Mouse (Mus musculus) intestine, embryonic 14.5 days (tissue): ENCODE data around the gene Fpgs. TPM values are rescaled to one million over a fixed set of nuclear protein-coding genes. Genes with fewer than 3 reads are reported as not detected.
A peak's percentile ranks its signal among the peaks of the same experiment; 100 is the strongest.

Experiments
- ATAC-seq: fragments of 200-750 bp; cut with Nextera tagmentation; replicated peaks from 2 replicates; pipeline ENCODE4 v1.8.0; 2017; ENCODE audit warnings: low read depth, moderate number of reproducible peaks, moderate TSS enrichment, moderate library complexity; ENCODE audit not compliant: low FRiP score, low TSS enrichment
- DNase-seq: peaks from one replicate; pipeline ENCODE4 v3.0.0-alpha.2; 2018; ENCODE audit warnings: low spot score
- H3K27ac ChIP-seq: fragments of 300-500 bp; sonication (generic); 2 replicates; pipeline ENCODE4 v1.5.1; 2014; ENCODE audit warnings: low read depth, mild to moderate bottlenecking, control low read depth
- H3K27me3 ChIP-seq: fragments of 300-500 bp; sonication (generic); replicated peaks from 2 replicates; pipeline ENCODE4 v1.6.1; 2014; ENCODE audit warnings: low read length, control low read depth; ENCODE audit not compliant: control insufficient read depth, insufficient read depth
- H3K36me3 ChIP-seq: fragments of 300-500 bp; sonication (generic); 2 replicates; pipeline ENCODE4 v1.6.1; 2014; ENCODE audit warnings: low read length, control low read depth; ENCODE audit not compliant: control insufficient read depth, insufficient read depth
- H3K4me1 ChIP-seq: fragments of 300-500 bp; sonication (generic); replicated peaks from 2 replicates; pipeline ENCODE4 v1.6.1; 2014; ENCODE audit warnings: low read length, control low read depth, mixed read lengths; ENCODE audit not compliant: control insufficient read depth, insufficient read depth
- H3K4me2 ChIP-seq: fragments of 300-500 bp; sonication (generic); 2 replicates; pipeline ENCODE4 v1.6.1; 2014; ENCODE audit warnings: low read length
- H3K4me3 ChIP-seq: fragments of 300-500 bp; sonication (generic); 2 replicates; pipeline ENCODE4 v1.5.1; 2014; ENCODE audit warnings: low read depth, low read length, control low read depth, mixed read lengths
- H3K9ac ChIP-seq: fragments of 300-500 bp; sonication (generic); 2 replicates; pipeline ENCODE4 v1.6.1; 2014; ENCODE audit warnings: mild to moderate bottlenecking, low read length
- H3K9me3 ChIP-seq: fragments of 300-500 bp; sonication (generic); 2 replicates; pipeline ENCODE4 v1.6.1; 2016; ENCODE audit warnings: low read length, control low read depth; ENCODE audit not compliant: control insufficient read depth
- WGBS: fragments of 180-500 bp; shearing (Covaris S2); extraction: QIAGEN DNeasy Blood & Tissue Kit; methylation state at CpG from one replicate; pipeline ENCODE4 v1.1.7; 2014; 5-methylcytosine and 5-hydroxymethylcytosine counted together
- polyA plus RNA-seq: library from polyadenylated mRNA; unstranded; fragments of >200 nt; fragmentation: Nextera tagmentation; extraction: Ambion mirVana; gene quantifications from 2 replicates; pipeline ENCODE4 v1.2.1, GENCODE M21; 2014

Gene Fpgs
- polyA plus RNA-seq, 1 experiment from 2014 or later = 35.6 TPM

DNA sequence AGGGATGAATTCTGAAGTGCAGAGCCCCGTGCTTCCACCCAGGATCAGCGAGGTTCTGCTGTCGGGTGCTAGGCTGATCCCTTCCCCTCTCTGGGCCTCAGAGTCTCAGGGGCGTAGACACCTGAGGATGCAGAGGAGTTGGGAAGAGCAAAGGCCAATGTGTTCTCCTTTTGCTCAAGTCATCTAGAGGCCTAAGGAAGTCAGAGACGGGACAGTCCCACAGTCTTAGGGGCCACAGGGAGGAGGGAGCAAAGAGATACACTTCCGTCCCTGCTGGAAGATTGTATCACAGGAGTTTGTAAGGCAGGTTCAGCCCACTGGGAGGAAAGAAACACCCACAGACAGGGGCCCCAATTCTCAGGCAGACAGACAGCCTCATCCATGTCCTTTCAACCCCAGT lies 18.1 kb upstream of the Fpgs start:
- peak overlapping the region; percentile 43 for H3K4me2 ChIP-seq
- H3K4me1 ChIP-seq = peaks cover 17% of the 10 kb centered on the region
- H3K9me3 ChIP-seq = no peaks in the 10 kb centered on the region
- 38% methylated on average over 6 of the region's 6 CpGs for WGBS
- no peak overlapping the region for H3K9ac ChIP-seq
- no peaks in the 10 kb centered on the region for H3K27me3 ChIP-seq
- H3K36me3 ChIP-seq = no peaks in the 10 kb centered on the region; the same call in 1 of the 2 replicates
- H3K27ac ChIP-seq = no peak overlapping the region
- no peak for DNase-seq
- no peak for ATAC-seq
- H3K4me3 ChIP-seq = peak overlapping the region; percentile 25; the same call in 1 of the 2 replicates

DNA sequence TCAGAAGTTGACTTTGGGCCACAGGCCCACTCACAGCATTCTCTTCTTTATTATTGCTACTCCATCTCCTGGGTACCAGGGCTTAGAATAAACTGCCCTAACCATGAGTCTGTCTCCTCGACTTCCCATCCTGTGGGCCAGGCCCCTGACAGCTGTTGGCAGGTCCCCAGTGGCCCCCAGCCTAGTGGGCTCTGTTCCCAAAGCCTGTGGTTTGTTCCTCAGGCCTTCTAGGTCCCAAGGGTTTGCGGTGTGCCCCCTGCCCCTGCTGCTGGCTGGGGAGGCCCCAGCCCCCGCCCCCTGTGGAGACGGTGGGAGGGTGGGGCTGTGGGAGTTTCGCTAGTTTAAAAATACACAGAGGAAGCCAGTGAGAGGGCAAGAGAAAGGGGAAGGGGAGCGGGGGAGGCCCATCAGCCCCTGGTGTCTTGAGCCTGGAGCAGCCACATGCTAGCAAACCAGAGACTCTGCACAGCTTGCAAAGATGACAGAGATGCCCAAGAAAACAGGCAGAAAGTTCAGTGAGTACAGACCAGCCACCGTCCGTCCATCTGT lies 16.8 kb upstream of the Fpgs start, which contains the start of gene Sh2d3c:
Sh2d3c (plus strand) TSS at position 375 of the 549 bp plus-strand sequence.
- Histone ChIP-seq H3K4me3 (peak within 1 kb of the TSS; percentile 25), H3K36me3 (no peaks in the 10 kb centered on the region; the same call in 1 of the 2 replicates), H3K9ac (0 out of 2 replicates have a peak within 1 kb of the TSS, but pooled peaks have one; percentile 25), H3K9me3 (no peaks in the 10 kb centered on the region), H3K4me2 (peak within 1 kb of the TSS; percentile 43), H3K27ac (peak within 1 kb of the TSS; percentile 71), H3K27me3 (no peaks in the 10 kb centered on the region), H3K4me1 (peaks cover 17% of the 10 kb centered on the region)
- 24% methylated on average over 8 of the region's 8 CpGs for WGBS
- ATAC-seq = 0 out of 2 replicates have a peak, but pooled peaks have one; percentile 18
- no peak for DNase-seq

- Histone ChIP-seq H3K27me3 (no peaks in the 10 kb centered on the region), H3K36me3 (no peaks in the 10 kb centered on the region), H3K9me3 (no peaks in the 10 kb centered on the region), H3K4me3 (no peak overlapping the region), H3K27ac (no peak overlapping the region), H3K4me1 (peaks cover 18% of the 10 kb centered on the region), H3K4me2 (no peak overlapping the region), H3K9ac (no peak overlapping the region)
- ATAC-seq (no peak), DNase-seq (no peak)
- WGBS = 92% methylated on average over 3 of the region's 3 CpGs
These were observed 16.1 kb upstream of the Fpgs start for GRCm38 (mm10) chr2:32720053-32720452.

DNA sequence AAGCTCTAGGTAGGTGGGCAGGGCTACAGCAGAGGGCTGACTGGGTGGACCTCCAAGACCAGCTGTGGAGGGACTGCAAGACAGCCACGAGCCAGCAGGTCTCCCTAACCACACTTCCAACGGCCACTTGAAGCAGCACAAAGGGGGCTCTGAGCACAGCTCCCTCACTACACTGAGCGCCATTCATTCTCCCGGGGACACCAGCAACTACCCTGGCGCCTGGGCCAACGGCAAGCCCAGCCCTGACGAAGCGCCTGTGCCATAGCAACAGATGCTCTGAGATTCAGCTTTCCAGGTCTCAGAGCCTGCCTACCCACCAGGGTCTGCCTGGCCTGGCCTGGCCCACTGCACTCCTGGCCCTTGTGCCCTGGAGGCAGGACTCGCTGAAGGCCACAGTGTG lies 14.8 kb upstream of the Fpgs start:
- DNase-seq = no peak
- Histone ChIP-seq H3K27me3 (no peaks in the 10 kb centered on the region), H3K4me1 (peaks cover 31% of the 10 kb centered on the region), H3K4me3 (no peak overlapping the region), H3K27ac (no peak overlapping the region), H3K4me2 (no peak overlapping the region), H3K36me3 (no peaks in the 10 kb centered on the region), H3K9ac (no peak overlapping the region), H3K9me3 (no peaks in the 10 kb centered on the region)
- no peak; the same call in 1 of the 2 replicates for ATAC-seq
- 48% methylated on average over 9 of the region's 9 CpGs for WGBS

GRCm38 (mm10) chr2:32714987-32715425 lies 11.1 kb upstream of the Fpgs start:
- DNase-seq (no peak), ATAC-seq (no peak)
- no peaks in the 10 kb centered on the region for H3K9me3 ChIP-seq
- WGBS = 39% methylated on average over 4 of the region's 4 CpGs
- no peak overlapping the region for H3K4me2 ChIP-seq
- H3K27me3 ChIP-seq = no peaks in the 10 kb centered on the region
- no peak overlapping the region for H3K4me3 ChIP-seq
- no peak overlapping the region for H3K9ac ChIP-seq
- H3K27ac ChIP-seq = peak overlapping the region; percentile 60; the same call in 1 of the 2 replicates
- H3K4me1 ChIP-seq = peaks cover 23% of the 10 kb centered on the region
- peaks cover 12% of the 10 kb centered on the region for H3K36me3 ChIP-seq

GRCm38 (mm10) chr2:32714117-32714986 lies 10.4 kb upstream of the Fpgs start:
- peaks cover 18% of the 10 kb centered on the region for H3K36me3 ChIP-seq
- no peaks in the 10 kb centered on the region for H3K9me3 ChIP-seq
- peak overlapping the region; percentile 53; the same call in 1 of the 2 replicates for H3K4me2 ChIP-seq
- H3K4me1 ChIP-seq = peaks cover 23% of the 10 kb centered on the region
- ATAC-seq = no peak
- H3K4me3 ChIP-seq = 0 out of 2 replicates have a peak overlapping the region, but pooled peaks have one; percentile 92
- no peaks in the 10 kb centered on the region for H3K27me3 ChIP-seq
- peak overlapping the region; percentile 94; the same call in 1 of the 2 replicates for H3K27ac ChIP-seq
- DNase-seq = no peak
- WGBS = 47% methylated on average over 11 of the region's 11 CpGs
- H3K9ac ChIP-seq = no peak overlapping the region

- H3K4me1 ChIP-seq = peaks cover 23% of the 10 kb centered on the region
- ATAC-seq = peak; percentile 86
- no peaks in the 10 kb centered on the region for H3K9me3 ChIP-seq
- peak within 1 kb of the TSS; percentile 68 for H3K9ac ChIP-seq
- peak within 1 kb of the TSS; percentile 92 for H3K4me3 ChIP-seq
- peaks cover 30% of the 10 kb centered on the region for H3K36me3 ChIP-seq
- DNase-seq = peak; percentile 99
- peak within 1 kb of the TSS; percentile 94 for H3K27ac ChIP-seq
- H3K27me3 ChIP-seq = no peaks in the 10 kb centered on the region
- H3K4me2 ChIP-seq = peak within 1 kb of the TSS; percentile 54
- 0% methylated on average over 56 of the region's 79 CpGs for WGBS
These were observed 9.2 kb upstream of the Fpgs start, which contains the start of gene Cdk9 for GRCm38 (mm10) chr2:32712934-32713817. Gene Cdk9, minus strand, starts transcription at chr2:32713076.

GRCm38 (mm10) chr2:32712586-32712933 lies 8.6 kb upstream of the Fpgs start:
- Histone ChIP-seq H3K27ac (peak overlapping the region; percentile 94), H3K9me3 (no peaks in the 10 kb centered on the region), H3K4me2 (peak overlapping the region; percentile 54), H3K36me3 (peaks cover 36% of the 10 kb centered on the region), H3K27me3 (no peaks in the 10 kb centered on the region), H3K4me3 (peak overlapping the region; percentile 92), H3K4me1 (peaks cover 23% of the 10 kb centered on the region), H3K9ac (peak overlapping the region; percentile 68)
- DNase-seq = peak; percentile 97
- WGBS = under 1% methylated on average over 32 of the region's 44 CpGs
- ATAC-seq = peak; percentile 87
